Mouse (Mus musculus): ENCODE measurements around the gene Acot12. TPM values are rescaled to one million over a fixed set of nuclear protein-coding genes. Genes with fewer than 3 reads are reported as not detected.

The Acot12 gene
- total and polyA plus RNA-seq, 2 experiments: 57.1 to 121 TPM

DNA sequence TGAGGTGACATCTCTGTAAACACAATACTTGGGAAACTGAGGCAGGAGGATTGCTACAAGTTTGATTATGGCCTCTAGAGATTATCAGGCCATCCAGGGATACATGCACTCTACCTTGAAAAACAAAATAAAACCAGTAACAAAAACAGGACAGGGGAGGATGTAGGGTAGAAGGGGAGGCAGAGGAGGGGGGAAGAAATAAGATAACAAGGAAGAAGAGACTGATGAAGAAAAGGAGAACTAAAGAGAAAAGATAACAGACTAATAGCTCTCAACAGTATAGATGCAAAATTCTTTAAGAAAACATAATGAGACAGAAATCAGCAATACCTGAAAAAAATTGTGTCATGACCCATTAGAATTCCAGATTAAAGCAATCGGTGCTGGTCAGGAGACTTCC lies 4.1 kb upstream of the Acot12 start:
- Histone ChIP-seq H3K27me3 (ENCODE audit: control insufficient read depth, insufficient read depth, low read length) (no peaks in the 10 kb centered on the region), H3K27ac (replicated peaks; ENCODE audit: insufficient read depth, low read depth, low read length) (no peak overlapping the region), H3K9ac (ENCODE audit: low read depth, low read length) (no peak overlapping the region), H3K4me1 (ENCODE audit: control insufficient read depth, insufficient read depth, low read length) (peaks cover 6% of the 10 kb centered on the region), H3K79me2 (ENCODE audit: control insufficient read depth, insufficient read depth, low read length) (no peaks in the 10 kb centered on the region), H3K4me3 (ENCODE audit: insufficient read depth, low read depth, low read length) (no peak overlapping the region), H3K36me3 (ENCODE audit: control insufficient read depth, insufficient read depth, low read length) (no peaks in the 10 kb centered on the region)
- TF ChIP-seq CTCF (IDR thresholded peaks at IDR 0.05; ENCODE audit: low read depth, low read length) (no peak), POLR2A (IDR thresholded peaks at IDR 0.05; ENCODE audit: extremely low read depth, insufficient read depth, low read length) (no peak)
- 77% methylated on average over 1 of the region's 1 CpGs for WGBS
- no peak for DNase-seq (ENCODE audit: extremely low read depth, low read depth, low spot score)

DNA sequence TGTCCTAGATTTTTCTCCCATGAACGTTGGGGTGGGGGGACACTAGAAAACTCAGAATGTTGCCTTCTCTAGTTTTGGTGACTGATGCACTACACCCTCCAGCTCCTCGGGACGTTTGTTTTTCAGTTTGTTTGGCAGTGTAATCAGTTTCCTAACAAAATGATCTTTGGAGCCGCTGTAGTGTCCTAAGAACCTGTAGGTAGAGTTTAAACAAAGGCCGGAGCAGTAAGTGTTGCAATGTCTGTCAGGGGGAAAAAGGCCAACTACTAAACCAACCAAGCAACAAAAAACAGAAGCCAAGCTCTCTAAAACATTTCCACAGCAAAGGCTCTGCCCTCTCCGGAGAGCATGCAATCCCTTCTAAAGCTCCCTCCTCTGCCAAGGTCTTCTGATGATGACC lies 461 bp upstream of the Acot12 start:
- no peaks in the 10 kb centered on the region for H3K27me3 ChIP-seq (ENCODE audit: control insufficient read depth, insufficient read depth, low read length)
- 16% methylated on average over 6 of the region's 6 CpGs for WGBS
- peaks cover 2% of the 10 kb centered on the region; the same call in 1 of the 2 replicates for H3K36me3 ChIP-seq (ENCODE audit: control insufficient read depth, insufficient read depth, low read length)
- H3K79me2 ChIP-seq (ENCODE audit: control insufficient read depth, insufficient read depth, low read length): peaks cover 8% of the 10 kb centered on the region; the same call in 1 of the 2 replicates
- TF ChIP-seq CTCF (IDR thresholded peaks at IDR 0.05; ENCODE audit: low read depth, low read length) (no peak), POLR2A (IDR thresholded peaks at IDR 0.05; ENCODE audit: extremely low read depth, insufficient read depth, low read length) (no peak)
- H3K4me3 ChIP-seq (ENCODE audit: insufficient read depth, low read depth, low read length): peak overlapping the region; percentile 96
- H3K4me1 ChIP-seq (ENCODE audit: control insufficient read depth, insufficient read depth, low read length): peaks cover 15% of the 10 kb centered on the region
- peak overlapping the region; percentile 98 for H3K9ac ChIP-seq (ENCODE audit: low read depth, low read length)
- peak; percentile 98 for DNase-seq (ENCODE audit: extremely low read depth, low read depth, low spot score)
- peak overlapping the region; percentile 99 for H3K27ac ChIP-seq (replicated peaks; ENCODE audit: insufficient read depth, low read depth, low read length)

DNA sequence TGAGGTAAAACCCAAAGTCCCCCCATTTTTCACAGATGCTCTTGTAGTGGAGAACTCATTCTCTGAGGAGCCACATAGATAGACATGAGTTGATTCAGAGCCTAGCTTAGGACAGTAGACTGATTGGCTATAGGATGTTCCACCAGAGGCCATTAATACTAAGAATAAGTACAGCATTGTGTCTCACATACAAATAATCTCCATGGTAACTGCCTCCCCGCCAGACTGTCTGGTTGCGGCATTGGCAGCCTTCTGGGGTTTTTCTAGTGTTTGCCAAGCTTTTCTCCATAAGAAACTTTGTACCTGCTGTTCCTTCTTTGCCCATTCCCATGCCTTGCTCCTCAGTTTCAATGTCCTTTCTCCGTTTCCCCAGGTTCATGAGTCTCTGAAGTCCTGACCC lies 1.9 kb downstream of the Acot12 start:
- peaks cover 25% of the 10 kb centered on the region for H3K4me1 ChIP-seq (ENCODE audit: control insufficient read depth, insufficient read depth, low read length)
- TF ChIP-seq POLR2A (IDR thresholded peaks at IDR 0.05; ENCODE audit: extremely low read depth, insufficient read depth, low read length) (no peak), CTCF (IDR thresholded peaks at IDR 0.05; ENCODE audit: low read depth, low read length) (no peak)
- H3K4me3 ChIP-seq (ENCODE audit: insufficient read depth, low read depth, low read length): peak overlapping the region; percentile 96
- H3K36me3 ChIP-seq (ENCODE audit: control insufficient read depth, insufficient read depth, low read length): peaks cover 4% of the 10 kb centered on the region
- 14% methylated on average over 3 of the region's 3 CpGs for WGBS
- H3K27ac ChIP-seq (replicated peaks; ENCODE audit: insufficient read depth, low read depth, low read length): peak overlapping the region; percentile 99; the same call in 1 of the 2 replicates
- DNase-seq (ENCODE audit: extremely low read depth, low read depth, low spot score): peak; percentile 57
- H3K27me3 ChIP-seq (ENCODE audit: control insufficient read depth, insufficient read depth, low read length): no peaks in the 10 kb centered on the region
- peaks cover 8% of the 10 kb centered on the region; the same call in 1 of the 2 replicates for H3K79me2 ChIP-seq (ENCODE audit: control insufficient read depth, insufficient read depth, low read length)
- H3K9ac ChIP-seq (ENCODE audit: low read depth, low read length): peak overlapping the region; percentile 55; the same call in 1 of the 2 replicates

DNA sequence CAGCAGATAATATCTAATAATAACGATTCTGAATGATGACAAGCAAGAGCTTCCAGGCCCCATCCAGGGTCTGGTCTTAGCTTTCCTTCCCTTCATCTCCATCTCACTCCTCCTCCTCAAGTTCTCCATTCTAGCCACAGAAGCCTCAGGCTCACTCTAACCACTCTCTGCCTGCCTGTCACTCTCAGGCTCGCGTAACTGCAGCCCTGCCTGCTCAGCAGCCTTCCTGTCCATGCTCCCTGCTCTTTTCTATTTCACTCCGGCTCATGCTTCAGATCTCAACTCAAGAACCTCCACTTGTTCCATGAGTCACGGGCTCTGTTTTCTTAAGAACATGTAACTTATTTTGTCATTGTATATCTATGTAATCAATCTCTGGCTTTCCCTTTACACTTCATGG lies 5.2 kb downstream of the Acot12 start:
- no peak for DNase-seq (ENCODE audit: extremely low read depth, low read depth, low spot score)
- WGBS: 77% methylated on average over 5 of the region's 5 CpGs
- no peaks in the 10 kb centered on the region for H3K27me3 ChIP-seq (ENCODE audit: control insufficient read depth, insufficient read depth, low read length)
- no peak for TF ChIP-seq POLR2A (IDR thresholded peaks at IDR 0.05; ENCODE audit: extremely low read depth, insufficient read depth, low read length)
- TF ChIP-seq CTCF (IDR thresholded peaks at IDR 0.05; ENCODE audit: low read depth, low read length): no peak
- H3K36me3 ChIP-seq (ENCODE audit: control insufficient read depth, insufficient read depth, low read length): peaks cover 11% of the 10 kb centered on the region
- H3K79me2 ChIP-seq (ENCODE audit: control insufficient read depth, insufficient read depth, low read length): peaks cover 11% of the 10 kb centered on the region; the same call in 1 of the 2 replicates
- H3K9ac ChIP-seq (ENCODE audit: low read depth, low read length): no peak overlapping the region
- no peak overlapping the region for H3K4me3 ChIP-seq (ENCODE audit: insufficient read depth, low read depth, low read length)
- H3K27ac ChIP-seq (replicated peaks; ENCODE audit: insufficient read depth, low read depth, low read length): no peak overlapping the region; the same call in 1 of the 2 replicates
- peaks cover 29% of the 10 kb centered on the region for H3K4me1 ChIP-seq (ENCODE audit: control insufficient read depth, insufficient read depth, low read length)

DNA sequence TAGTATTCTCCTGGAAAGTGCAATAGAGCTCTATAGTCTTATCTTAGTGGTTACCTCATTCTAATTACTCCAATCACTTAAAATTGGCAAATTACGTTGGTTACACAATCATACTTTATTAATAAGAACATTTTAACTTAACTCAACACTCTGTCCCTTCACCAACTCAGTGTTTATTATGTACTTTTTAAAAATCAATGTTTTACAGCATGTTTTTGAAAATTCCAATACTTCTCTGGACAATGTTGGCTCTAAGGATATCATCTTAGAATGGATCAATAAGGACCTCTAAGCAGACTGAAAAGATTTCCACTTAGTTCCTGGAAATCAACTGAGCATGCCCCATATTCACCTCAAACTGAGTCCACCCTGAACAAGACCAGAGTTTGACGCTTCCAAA lies 7.1 kb downstream of the Acot12 start:
- TF ChIP-seq POLR2A (IDR thresholded peaks at IDR 0.05; ENCODE audit: extremely low read depth, insufficient read depth, low read length) (no peak), CTCF (IDR thresholded peaks at IDR 0.05; ENCODE audit: low read depth, low read length) (no peak)
- Histone ChIP-seq H3K79me2 (ENCODE audit: control insufficient read depth, insufficient read depth, low read length) (peaks cover 11% of the 10 kb centered on the region; the same call in 1 of the 2 replicates), H3K4me3 (ENCODE audit: insufficient read depth, low read depth, low read length) (no peak overlapping the region), H3K27ac (replicated peaks; ENCODE audit: insufficient read depth, low read depth, low read length) (no peak overlapping the region), H3K9ac (ENCODE audit: low read depth, low read length) (no peak overlapping the region), H3K36me3 (ENCODE audit: control insufficient read depth, insufficient read depth, low read length) (peaks cover 14% of the 10 kb centered on the region), H3K27me3 (ENCODE audit: control insufficient read depth, insufficient read depth, low read length) (no peaks in the 10 kb centered on the region), H3K4me1 (ENCODE audit: control insufficient read depth, insufficient read depth, low read length) (peaks cover 27% of the 10 kb centered on the region)
- 27% methylated on average over 2 of the region's 2 CpGs for WGBS
- peak; percentile 95 for DNase-seq (ENCODE audit: extremely low read depth, low read depth, low spot score)

DNA sequence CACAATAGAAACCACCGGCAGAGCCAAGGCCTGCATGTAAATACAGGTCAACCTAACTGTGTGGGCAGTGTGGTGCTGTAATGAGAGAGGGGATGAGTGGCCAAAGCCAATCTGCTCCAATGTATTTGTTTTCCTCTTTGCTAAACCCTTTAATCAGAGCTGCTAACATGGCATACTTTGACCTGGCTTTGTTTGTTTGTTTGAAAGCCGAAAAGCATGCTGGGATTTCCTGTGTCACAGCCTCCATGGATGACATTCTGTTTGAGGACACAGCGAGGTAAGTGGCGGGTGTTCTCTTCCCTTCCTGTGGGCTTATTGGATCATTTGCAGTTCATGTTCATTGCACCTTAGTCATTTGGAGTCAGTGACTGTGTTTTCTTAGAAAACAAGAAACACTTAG lies 8.7 kb downstream of the Acot12 start:
- DNase-seq (ENCODE audit: extremely low read depth, low read depth, low spot score): peak; percentile 98
- WGBS: 17% methylated on average over 4 of the region's 4 CpGs
- peaks cover 3% of the 10 kb centered on the region; the same call in 1 of the 2 replicates for H3K79me2 ChIP-seq (ENCODE audit: control insufficient read depth, insufficient read depth, low read length)
- H3K4me3 ChIP-seq (ENCODE audit: insufficient read depth, low read depth, low read length): no peak overlapping the region
- peaks cover 18% of the 10 kb centered on the region for H3K36me3 ChIP-seq (ENCODE audit: control insufficient read depth, insufficient read depth, low read length)
- peaks cover 23% of the 10 kb centered on the region for H3K4me1 ChIP-seq (ENCODE audit: control insufficient read depth, insufficient read depth, low read length)
- H3K9ac ChIP-seq (ENCODE audit: low read depth, low read length): no peak overlapping the region
- TF ChIP-seq CTCF (IDR thresholded peaks at IDR 0.05; ENCODE audit: low read depth, low read length) (no peak), POLR2A (IDR thresholded peaks at IDR 0.05; ENCODE audit: extremely low read depth, insufficient read depth, low read length) (no peak)
- H3K27ac ChIP-seq (replicated peaks; ENCODE audit: insufficient read depth, low read depth, low read length): peak overlapping the region; percentile 61; the same call in 1 of the 2 replicates
- no peaks in the 10 kb centered on the region for H3K27me3 ChIP-seq (ENCODE audit: control insufficient read depth, insufficient read depth, low read length)

Measured in liver, adult 2 months (tissue).